Mouse (Mus musculus): ENCODE measurements around the gene 4933417A18Rik. TPM values are rescaled to one million over a fixed set of nuclear protein-coding genes. Genes with fewer than 3 reads are reported as not detected.
"Not testable (repeated sequence)": the region's sequence is repeated elsewhere in the genome, so short reads cannot be mapped to it uniquely, and the experiment has no call there.

The 4933417A18Rik gene
- total and polyA plus RNA-seq, 3 experiments = not detected

DNA sequence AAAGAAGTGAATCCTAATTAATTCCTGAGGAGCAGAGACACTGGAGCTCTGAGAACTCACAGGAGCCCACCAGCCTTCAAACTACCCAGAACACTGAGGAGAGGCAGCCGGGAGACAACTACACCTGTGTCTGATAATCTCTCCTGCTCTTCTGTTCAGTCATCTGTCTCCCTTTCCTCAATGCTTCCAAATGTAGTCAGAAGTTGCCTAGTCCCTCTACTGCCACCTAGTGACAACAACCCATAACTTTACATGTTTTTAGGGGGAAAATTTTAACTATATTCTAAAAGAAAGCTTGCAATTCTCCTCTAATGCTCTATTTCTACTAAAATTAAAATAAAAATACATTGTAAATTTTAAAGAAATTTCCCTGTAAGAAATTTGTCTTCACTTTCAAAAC is 48.9 kb downstream of the 4933417A18Rik start:
- DNase-seq (ENCODE audit: low spot score) (peak; percentile 38), ATAC-seq (ENCODE audit: extremely low read depth, insufficient number of reproducible peaks, low FRiP score, poor library complexity, severe bottlenecking) (no peak)
- H3K4me3 ChIP-seq (ENCODE audit: low read depth, low read length) = no peak overlapping the region
- no peaks in the 10 kb centered on the region for H3K4me1 ChIP-seq (ENCODE audit: insufficient read depth, low read depth, low read length)
- H3K27me3 ChIP-seq (ENCODE audit: insufficient read depth, low read length) = peaks cover 12% of the 10 kb centered on the region; the same call in 1 of the 2 replicates
- H3K9me3 ChIP-seq (replicated peaks) = no peaks in the 10 kb centered on the region
- no peak for TF ChIP-seq GATA1 (IDR thresholded peaks at IDR 0.05; ENCODE audit: borderline replicate concordance, low read length)
- no peak for TF ChIP-seq TAL1 (conservative IDR thresholded peaks at IDR 0.05; ENCODE audit: low read depth, low read length)
- TF ChIP-seq GATA2 (IDR thresholded peaks at IDR 0.05; ENCODE audit: borderline replicate concordance, low read depth, low read length) = no peak
- no peak for TF ChIP-seq POLR2AphosphoS5 (IDR thresholded peaks at IDR 0.05; ENCODE audit: insufficient replicate concordance, low read depth, low read length)
- no peak for TF ChIP-seq CTCF (IDR thresholded peaks at IDR 0.05; ENCODE audit: low read depth, low read length)
- peaks cover 14% of the 10 kb centered on the region for H3K36me3 ChIP-seq (replicated peaks)

- Histone ChIP-seq H3K4me3 (ENCODE audit: low read depth, low read length) (no peak overlapping the region), H3K36me3 (replicated peaks) (peaks cover 16% of the 10 kb centered on the region), H3K4me1 (ENCODE audit: insufficient read depth, low read depth, low read length) (no peaks in the 10 kb centered on the region), H3K9me3 (replicated peaks) (no peaks in the 10 kb centered on the region), H3K27me3 (ENCODE audit: insufficient read depth, low read length) (peaks cover 11% of the 10 kb centered on the region; the same call in 1 of the 2 replicates)
- DNase-seq (ENCODE audit: low spot score) (no peak), ATAC-seq (ENCODE audit: extremely low read depth, insufficient number of reproducible peaks, low FRiP score, poor library complexity, severe bottlenecking) (no peak)
- no peak for TF ChIP-seq GATA1 (IDR thresholded peaks at IDR 0.05; ENCODE audit: borderline replicate concordance, low read length)
- TF ChIP-seq CTCF (IDR thresholded peaks at IDR 0.05; ENCODE audit: low read depth, low read length) = no peak
- no peak for TF ChIP-seq GATA2 (IDR thresholded peaks at IDR 0.05; ENCODE audit: borderline replicate concordance, low read depth, low read length)
- no peak for TF ChIP-seq TAL1 (conservative IDR thresholded peaks at IDR 0.05; ENCODE audit: low read depth, low read length)
- TF ChIP-seq POLR2AphosphoS5 (IDR thresholded peaks at IDR 0.05; ENCODE audit: insufficient replicate concordance, low read depth, low read length) = no peak
Observed at GRCm38 (mm10) chr13:34973770-34974169, 49.6 kb downstream of the 4933417A18Rik start.

DNA sequence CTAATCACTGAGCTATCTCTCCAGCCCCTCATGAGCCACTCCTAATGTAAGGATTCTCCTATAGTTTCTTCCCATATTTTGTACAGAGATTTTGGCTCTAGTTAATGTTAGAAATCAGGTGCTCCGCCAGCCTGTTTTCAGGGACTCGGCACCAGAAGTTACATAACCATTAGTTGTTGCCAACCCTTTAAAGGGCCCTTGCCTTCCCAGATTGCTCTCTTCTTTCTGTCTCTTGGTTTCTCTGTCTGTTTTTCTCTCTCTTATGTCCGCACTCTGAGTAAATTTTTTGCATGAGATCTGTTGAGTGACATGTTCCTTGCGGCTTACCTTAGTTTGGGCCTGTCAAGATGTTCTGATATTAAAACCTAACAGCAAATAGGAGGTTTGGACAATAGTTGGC is 51.9 kb downstream of the 4933417A18Rik start:
- H3K36me3 ChIP-seq (replicated peaks) = peaks cover 39% of the 10 kb centered on the region
- H3K27me3 ChIP-seq (ENCODE audit: insufficient read depth, low read length) = 0 out of 2 replicates have a peak, but pooled peaks cover 2% of the 10 kb centered on the region
- DNase-seq (ENCODE audit: low spot score) = no peak
- no peak for ATAC-seq (ENCODE audit: extremely low read depth, insufficient number of reproducible peaks, low FRiP score, poor library complexity, severe bottlenecking)
- TF ChIP-seq CTCF (IDR thresholded peaks at IDR 0.05; ENCODE audit: low read depth, low read length) = no peak
- H3K4me1 ChIP-seq (ENCODE audit: insufficient read depth, low read depth, low read length) = no peaks in the 10 kb centered on the region
- H3K4me3 ChIP-seq (ENCODE audit: low read depth, low read length) = no peak overlapping the region
- no peaks in the 10 kb centered on the region for H3K9me3 ChIP-seq (replicated peaks)

GRCm38 (mm10) chr13:34977410-34977809 is 53.2 kb downstream of the 4933417A18Rik start:
- Histone ChIP-seq H3K36me3 (replicated peaks) (peaks cover 49% of the 10 kb centered on the region), H3K4me1 (ENCODE audit: insufficient read depth, low read depth, low read length) (no peaks in the 10 kb centered on the region), H3K4me3 (ENCODE audit: low read depth, low read length) (no peak overlapping the region), H3K9me3 (replicated peaks) (no peaks in the 10 kb centered on the region), H3K27me3 (ENCODE audit: insufficient read depth, low read length) (no peaks in the 10 kb centered on the region)
- no peak for DNase-seq (ENCODE audit: low spot score)
- no peak for ATAC-seq (ENCODE audit: extremely low read depth, insufficient number of reproducible peaks, low FRiP score, poor library complexity, severe bottlenecking)
- no peak for TF ChIP-seq CTCF (IDR thresholded peaks at IDR 0.05; ENCODE audit: low read depth, low read length)
- no peak for TF ChIP-seq POLR2AphosphoS5 (IDR thresholded peaks at IDR 0.05; ENCODE audit: insufficient replicate concordance, low read depth, low read length)
- no peak for TF ChIP-seq GATA1 (IDR thresholded peaks at IDR 0.05; ENCODE audit: borderline replicate concordance, low read length)
- TF ChIP-seq TAL1 (conservative IDR thresholded peaks at IDR 0.05; ENCODE audit: low read depth, low read length) = no peak
- TF ChIP-seq GATA2 (IDR thresholded peaks at IDR 0.05; ENCODE audit: borderline replicate concordance, low read depth, low read length) = no peak

GRCm38 (mm10) chr13:34978635-34979034 is 54.4 kb downstream of the 4933417A18Rik start:
- H3K4me3 ChIP-seq (ENCODE audit: low read depth, low read length); H3K4me1 ChIP-seq (ENCODE audit: insufficient read depth, low read depth, low read length); ATAC-seq (ENCODE audit: extremely low read depth, insufficient number of reproducible peaks, low FRiP score, poor library complexity, severe bottlenecking); H3K27me3 ChIP-seq (ENCODE audit: insufficient read depth, low read length); H3K9me3 ChIP-seq (replicated peaks); DNase-seq (ENCODE audit: low spot score): not testable (repeated sequence)
- H3K36me3 ChIP-seq (replicated peaks) = peaks cover 51% of the 10 kb centered on the region

DNA sequence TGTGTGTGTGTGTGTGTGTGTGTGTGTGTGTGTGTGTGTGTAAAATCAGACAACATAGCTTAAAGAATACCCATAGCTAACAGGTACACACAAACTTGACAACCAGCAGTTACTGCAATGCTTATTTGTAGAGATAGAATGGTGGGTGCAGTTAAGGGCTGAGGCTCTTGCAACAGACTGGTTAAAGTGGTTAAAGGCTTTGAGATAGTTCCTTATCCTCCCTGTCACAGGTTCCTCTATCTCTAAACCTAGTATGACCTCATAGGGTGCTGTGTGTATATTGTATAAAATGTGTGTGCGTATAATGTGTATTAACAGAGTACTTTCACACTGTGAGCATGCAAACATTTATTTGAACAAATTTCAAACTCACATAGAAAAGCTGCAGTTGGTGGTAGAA is 59.3 kb downstream of the 4933417A18Rik start:
- not testable (repeated sequence) for H3K27me3 ChIP-seq (ENCODE audit: insufficient read depth, low read length); H3K4me1 ChIP-seq (ENCODE audit: insufficient read depth, low read depth, low read length); DNase-seq (ENCODE audit: low spot score); H3K4me3 ChIP-seq (ENCODE audit: low read depth, low read length); H3K9me3 ChIP-seq (replicated peaks); ATAC-seq (ENCODE audit: extremely low read depth, insufficient number of reproducible peaks, low FRiP score, poor library complexity, severe bottlenecking)
- H3K36me3 ChIP-seq (replicated peaks) = peaks cover 80% of the 10 kb centered on the region

- Histone ChIP-seq H3K4me3 (ENCODE audit: low read depth, low read length) (no peak overlapping the region), H3K27me3 (ENCODE audit: insufficient read depth, low read length) (no peaks in the 10 kb centered on the region), H3K4me1 (ENCODE audit: insufficient read depth, low read depth, low read length) (peaks cover 30% of the 10 kb centered on the region), H3K9me3 (replicated peaks) (no peaks in the 10 kb centered on the region), H3K36me3 (replicated peaks) (peaks cover 47% of the 10 kb centered on the region)
- no peak for TF ChIP-seq GATA2 (IDR thresholded peaks at IDR 0.05; ENCODE audit: borderline replicate concordance, low read depth, low read length)
- TF ChIP-seq CTCF (IDR thresholded peaks at IDR 0.05; ENCODE audit: low read depth, low read length) = no peak
- TF ChIP-seq TAL1 (conservative IDR thresholded peaks at IDR 0.05; ENCODE audit: low read depth, low read length) = no peak
- TF ChIP-seq GATA1 (IDR thresholded peaks at IDR 0.05; ENCODE audit: borderline replicate concordance, low read length) = no peak
- no peak for TF ChIP-seq POLR2AphosphoS5 (IDR thresholded peaks at IDR 0.05; ENCODE audit: insufficient replicate concordance, low read depth, low read length)
- no peak for DNase-seq (ENCODE audit: low spot score)
- no peak for ATAC-seq (ENCODE audit: extremely low read depth, insufficient number of reproducible peaks, low FRiP score, poor library complexity, severe bottlenecking)
Observed at GRCm38 (mm10) chr13:34991581-34992273, 67.5 kb downstream of the 4933417A18Rik start.

All from G1E (cell line).